Mouse (Mus musculus): ENCODE measurements around the gene Tnni2. TPM values are rescaled to one million over a fixed set of nuclear protein-coding genes. Genes with fewer than 3 reads are reported as not detected.

Tnni2 gene
- polyA plus RNA-seq (2012; rRNA removed), result 3.3 and 8.7 TPM in 2 replicates

GRCm38 (mm10) chr7:142441585-142441984 lies at the start of gene Tnni2:
Tnni2 (plus strand) TSS chr7:142441808.

GRCm38 (mm10) chr7:142434137-142434865 lies 7.3 kb upstream of the Tnni2 start, which contains the start of gene Syt8:
Syt8 (plus strand) TSS chr7:142434850.

DNA sequence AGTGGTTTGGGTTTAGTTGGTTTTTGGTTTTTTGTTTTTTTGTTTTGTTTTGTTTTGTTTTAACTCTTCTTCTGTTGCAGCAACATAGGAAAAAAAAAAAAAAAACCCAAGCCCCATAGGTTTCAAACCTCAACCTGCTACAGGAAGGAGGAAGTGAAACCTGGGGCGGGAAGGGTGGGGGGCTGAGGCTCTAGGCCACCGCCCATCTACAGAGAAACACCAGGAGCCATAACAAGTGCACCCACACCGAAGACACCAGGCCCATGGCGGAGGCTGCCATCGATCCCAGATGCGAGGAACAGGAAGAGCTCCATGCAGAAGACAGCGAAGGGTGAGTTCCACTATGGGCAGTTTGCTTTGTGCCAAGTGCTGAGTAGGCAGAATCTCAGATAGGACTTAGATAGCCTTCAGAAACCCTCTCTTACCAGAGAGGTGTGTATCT lies 19.0 kb downstream of the Tnni2 start, which contains the start of gene Lsp1:
Gene Lsp1 (plus strand): TSS at position 174 of the 442 bp plus-strand sequence.

Other genes starting within 250 kb of the Tnni2 start
- not detected in 2 replicates for gene Krtap5-3, start 240.4 kb upstream of the Tnni2 start, polyA plus RNA-seq (2012; rRNA removed)
- not detected in 2 replicates for gene Gm7579, start 229.9 kb upstream of the Tnni2 start, polyA plus RNA-seq (2012; rRNA removed)
- gene Krtap5-5, start 211.8 kb upstream of the Tnni2 start, polyA plus RNA-seq (2012; rRNA removed), result not detected in 2 replicates
- gene Gm40460, start 200.7 kb upstream of the Tnni2 start, polyA plus RNA-seq (2012; rRNA removed), result not detected in 2 replicates
- gene Gm2431, start 183.5 kb upstream of the Tnni2 start, polyA plus RNA-seq (2012; rRNA removed), result not detected in 2 replicates
- not detected in 2 replicates for gene Gm4559, start 167.4 kb upstream of the Tnni2 start, polyA plus RNA-seq (2012; rRNA removed)
- not detected in 2 replicates for gene Krtap5-1, start 144.7 kb upstream of the Tnni2 start, polyA plus RNA-seq (2012; rRNA removed)
- not detected in 2 replicates for gene Krtap5-4, start 138.3 kb upstream of the Tnni2 start, polyA plus RNA-seq (2012; rRNA removed)
- 0.87 and 0.93 TPM in 2 replicates for gene Ifitm10, start 68.1 kb upstream of the Tnni2 start, polyA plus RNA-seq (2012; rRNA removed)
- 0.38 and 0.44 TPM in 2 replicates for gene Gm49369, start 59.1 kb upstream of the Tnni2 start, polyA plus RNA-seq (2012; rRNA removed)
- 158 and 192 TPM in 2 replicates for gene Ctsd, start 53.8 kb upstream of the Tnni2 start, polyA plus RNA-seq (2012; rRNA removed)
- 1.5 TPM in 1 of 2 replicates, not detected in the other for gene Syt8, start 7.0 kb upstream of the Tnni2 start, polyA plus RNA-seq (2012; rRNA removed)
- 12.0 and 13.8 TPM in 2 replicates for gene Lsp1, start 19.0 kb downstream of the Tnni2 start, polyA plus RNA-seq (2012; rRNA removed)
- gene Tnnt3, start 57.0 kb downstream of the Tnni2 start, polyA plus RNA-seq (2012; rRNA removed), result 0.27 and 5.5 TPM in 2 replicates
- gene Mrpl23, start 90.9 kb downstream of the Tnni2 start, polyA plus RNA-seq (2012; rRNA removed), result 44.6 and 47.3 TPM in 2 replicates
- gene Igf2, start 225.0 kb downstream of the Tnni2 start, polyA plus RNA-seq (2012; rRNA removed), result 818 and 856 TPM in 2 replicates
- 0.05 and 0.07 TPM in 2 replicates for gene Gm49394, start 228.1 kb downstream of the Tnni2 start, polyA plus RNA-seq (2012; rRNA removed)